Mouse (Mus musculus) fibroblast of lung, adult 2 months (primary cell): ENCODE results near the gene Dusp10.

Source experiments
- DNase-seq: peaks from one replicate; pipeline ENCODE4 v3.0.0-alpha.2; 2011; ENCODE audit warnings: low read depth

The Dusp10 gene

GRCm38 (mm10) chr1:184030070-184030802 lies 17.1 kb downstream of the Dusp10 start:
- DNase-seq: no peak

GRCm38 (mm10) chr1:184032682-184033389 lies 19.7 kb downstream of the Dusp10 start:
- no peak for DNase-seq

- peak; percentile 41 for DNase-seq
These were observed 20.4 kb downstream of the Dusp10 start for GRCm38 (mm10) chr1:184033390-184034010.

GRCm38 (mm10) chr1:184034011-184034557 lies 21.0 kb downstream of the Dusp10 start, which contains the start of gene 1700056E22Rik:
Gene 1700056E22Rik (minus strand): TSS chr1:184034301.
- DNase-seq: peak; percentile 98

- DNase-seq: no peak
These were observed 21.7 kb downstream of the Dusp10 start for GRCm38 (mm10) chr1:184034741-184035181.

GRCm38 (mm10) chr1:184035346-184035903 lies 22.3 kb downstream of the Dusp10 start:
- DNase-seq: no peak

- no peak for DNase-seq
These were observed 24.7 kb downstream of the Dusp10 start for GRCm38 (mm10) chr1:184037802-184038201.

- no peak for DNase-seq
These were observed 26.2 kb downstream of the Dusp10 start for GRCm38 (mm10) chr1:184039301-184039700.

GRCm38 (mm10) chr1:184040181-184040580 lies 27.1 kb downstream of the Dusp10 start:
- no peak for DNase-seq

GRCm38 (mm10) chr1:184040906-184041305 lies 27.8 kb downstream of the Dusp10 start:
- DNase-seq: no peak

GRCm38 (mm10) chr1:184041778-184042573 lies 28.9 kb downstream of the Dusp10 start:
- DNase-seq: no peak

GRCm38 (mm10) chr1:184042745-184043144 lies 29.6 kb downstream of the Dusp10 start:
- DNase-seq: no peak

GRCm38 (mm10) chr1:184043391-184043790 lies 30.3 kb downstream of the Dusp10 start:
- DNase-seq: no peak

GRCm38 (mm10) chr1:184046070-184046677 lies 33.1 kb downstream of the Dusp10 start:
- DNase-seq: no peak

GRCm38 (mm10) chr1:184047818-184048217 lies 34.7 kb downstream of the Dusp10 start:
- DNase-seq: no peak

GRCm38 (mm10) chr1:184048675-184049418 lies 35.7 kb downstream of the Dusp10 start:
- DNase-seq: no peak

GRCm38 (mm10) chr1:184051286-184051685 lies 38.2 kb downstream of the Dusp10 start:
- DNase-seq: no peak

GRCm38 (mm10) chr1:184051824-184052223 lies 38.7 kb downstream of the Dusp10 start:
- DNase-seq: no peak

GRCm38 (mm10) chr1:184052331-184052730 lies 39.2 kb downstream of the Dusp10 start:
- DNase-seq: no peak

- DNase-seq: no peak
These were observed 40.0 kb downstream of the Dusp10 start for GRCm38 (mm10) chr1:184053141-184053540.
